Mouse (Mus musculus) E14TG2a.4 (cell line): Measurements from ENCODE around the gene Nectin1.

Source experiments
- CTCF ChIP-seq: conservative IDR thresholded peaks from 2 replicates; pipeline ENCODE4 v1.5.1; 2014; ENCODE audit warnings: low read length
- NANOG ChIP-seq: IDR thresholded peaks from 2 replicates; pipeline ENCODE4 v1.6.1; 2014; ENCODE audit warnings: borderline replicate concordance, low read length, mixed read lengths
- POU5F1 ChIP-seq: IDR thresholded peaks from 2 replicates; pipeline ENCODE4 v1.6.1; 2014; ENCODE audit warnings: low read length, borderline replicate concordance

- TF ChIP-seq CTCF = no peak
- TF ChIP-seq NANOG = no peak
- TF ChIP-seq POU5F1 = no peak
Measured at GRCm38 (mm10) chr9:43834283-43834682, 90.5 kb downstream of the Nectin1 start.
